Mouse (Mus musculus) frontal cortex, postnatal 25 days (tissue): ENCODE results near the gene 1810013L24Rik.
"Not testable (repeated sequence)": the region's sequence is repeated elsewhere in the genome, so short reads cannot be mapped to it uniquely, and the experiment has no call there.

Source experiments
- DNase-seq, 2 experiments: peaks; one replicate each; pipeline ENCODE4 v3.0.0; 2022; ENCODE audit warnings: low spot score in 2 of 2

1810013L24Rik gene

DNA sequence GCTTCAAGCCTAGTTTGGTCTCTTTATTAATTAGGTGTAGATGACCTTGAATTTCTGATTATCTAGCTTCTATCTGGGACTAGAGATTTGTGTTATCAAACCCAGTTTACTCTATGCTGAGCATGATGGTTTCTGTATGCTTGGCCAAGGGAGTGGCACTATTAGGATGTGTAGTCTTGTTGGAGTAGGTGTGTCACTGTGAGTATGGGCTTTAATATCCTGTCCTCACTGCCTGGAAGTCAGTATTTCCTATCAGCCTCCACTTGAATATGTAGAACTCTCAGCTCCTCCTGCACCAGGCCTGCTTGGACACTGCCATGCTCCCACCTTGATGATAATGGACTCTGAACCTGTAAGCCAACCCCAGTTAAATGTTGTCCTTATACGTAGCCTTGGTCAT, 7.0 kb downstream of the 1810013L24Rik start:
- DNase-seq: no peak

DNA sequence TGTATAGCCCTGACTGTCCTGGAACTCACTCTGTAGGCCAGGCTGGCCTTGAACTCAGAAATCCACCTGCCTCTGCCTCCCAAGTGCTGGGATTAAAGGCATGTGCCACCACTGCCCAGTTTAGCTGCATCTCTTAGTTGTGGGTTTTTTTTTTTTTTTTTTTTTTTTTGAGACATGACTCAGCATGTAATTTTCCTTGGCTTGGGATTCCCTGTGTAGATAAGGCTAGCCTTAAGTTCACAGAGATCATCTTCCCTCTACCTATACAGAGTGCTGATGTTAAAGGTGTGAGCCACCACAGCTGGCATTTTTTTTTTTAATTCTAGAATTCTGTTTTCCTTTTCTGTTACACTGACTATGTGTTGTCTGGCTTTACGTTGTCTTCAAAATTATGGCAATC, 7.7 kb downstream of the 1810013L24Rik start:
- DNase-seq: no peak

DNA sequence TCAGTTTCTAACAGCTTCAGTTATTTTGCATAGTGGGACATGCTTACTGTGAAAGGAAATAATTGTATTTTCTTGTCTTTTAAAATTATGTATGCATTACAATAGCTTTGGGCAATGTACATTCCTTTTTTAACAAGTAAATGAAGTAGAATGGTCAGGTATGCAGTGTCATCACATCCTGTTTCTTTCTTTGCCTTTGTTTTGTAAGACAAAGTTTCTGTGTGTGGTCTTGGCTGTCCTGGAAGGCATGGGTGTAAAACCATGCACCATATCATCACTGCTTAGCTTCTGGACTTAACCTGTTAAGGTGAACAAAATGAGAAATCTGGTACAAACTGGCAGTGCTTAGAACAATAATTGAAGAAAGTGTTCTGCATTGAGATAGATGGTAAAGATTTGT, 9.0 kb downstream of the 1810013L24Rik start:
- no peak for DNase-seq

DNA sequence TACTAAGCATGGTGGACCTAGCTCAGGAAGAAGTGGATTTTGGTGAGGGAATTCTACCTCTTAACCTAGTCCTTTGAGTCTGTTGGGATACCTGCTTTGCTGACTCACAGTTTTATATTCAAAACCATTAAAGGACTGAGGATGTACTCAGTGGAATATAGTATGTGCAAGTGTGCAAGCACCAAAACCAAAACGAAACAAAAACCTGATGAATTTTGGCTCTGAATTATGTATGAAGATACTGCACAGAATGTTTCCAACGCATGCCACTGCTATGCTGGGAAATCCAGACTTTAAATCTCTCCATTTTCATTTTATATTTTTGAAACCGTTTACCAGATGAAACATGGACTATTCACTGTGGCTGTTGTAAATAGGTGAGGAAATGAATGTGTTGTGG, 10.7 kb downstream of the 1810013L24Rik start:
- DNase-seq: no peak

DNA sequence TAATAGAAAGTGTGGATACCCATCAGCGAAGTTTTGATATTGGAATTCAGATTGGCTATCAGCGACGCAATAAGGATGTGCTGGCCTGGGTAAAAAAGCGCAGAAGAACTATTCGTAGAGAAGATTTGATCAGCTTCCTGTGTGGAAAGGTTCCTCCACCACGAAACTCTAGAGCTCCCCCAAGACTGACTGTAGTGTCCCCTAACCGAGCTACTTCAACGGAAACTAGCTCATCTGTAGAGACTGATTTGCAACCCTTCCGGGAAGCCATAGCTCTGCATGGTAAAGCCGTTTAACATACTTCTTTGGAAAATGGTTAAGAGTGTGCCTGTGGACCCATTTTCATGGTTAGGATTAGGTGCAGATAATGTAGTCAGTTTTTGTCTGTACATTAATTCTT, 13.1 kb downstream of the 1810013L24Rik start:
- DNase-seq: no peak

DNA sequence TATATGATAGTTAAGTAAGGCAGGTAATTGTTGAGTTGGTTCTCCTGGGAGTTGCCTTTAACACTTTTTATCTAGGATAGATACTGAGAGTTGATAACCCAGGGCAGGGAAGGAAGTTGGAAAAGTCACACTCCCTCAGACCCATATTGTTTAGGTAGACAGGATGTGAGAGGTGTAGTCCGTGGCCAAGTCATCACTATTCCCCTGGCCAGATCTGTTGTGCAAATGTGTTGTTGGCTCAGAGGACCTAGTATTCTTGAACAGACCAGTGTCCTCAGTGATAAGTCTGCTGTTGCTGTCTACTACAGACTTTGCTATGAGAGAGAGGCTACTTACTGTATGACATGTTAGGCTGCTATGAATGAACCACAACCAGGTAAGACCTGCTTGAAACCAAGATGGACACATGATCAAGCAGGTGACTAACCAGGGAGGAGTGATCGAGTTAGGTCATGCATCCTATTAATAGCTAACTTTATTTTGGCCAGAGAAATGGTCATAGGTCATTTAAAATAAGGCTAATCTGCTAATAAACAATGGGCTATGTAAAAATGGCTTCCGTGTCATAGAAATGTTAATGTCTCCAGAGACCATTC, 13.8 kb downstream of the 1810013L24Rik start:
- no peak for DNase-seq

DNA sequence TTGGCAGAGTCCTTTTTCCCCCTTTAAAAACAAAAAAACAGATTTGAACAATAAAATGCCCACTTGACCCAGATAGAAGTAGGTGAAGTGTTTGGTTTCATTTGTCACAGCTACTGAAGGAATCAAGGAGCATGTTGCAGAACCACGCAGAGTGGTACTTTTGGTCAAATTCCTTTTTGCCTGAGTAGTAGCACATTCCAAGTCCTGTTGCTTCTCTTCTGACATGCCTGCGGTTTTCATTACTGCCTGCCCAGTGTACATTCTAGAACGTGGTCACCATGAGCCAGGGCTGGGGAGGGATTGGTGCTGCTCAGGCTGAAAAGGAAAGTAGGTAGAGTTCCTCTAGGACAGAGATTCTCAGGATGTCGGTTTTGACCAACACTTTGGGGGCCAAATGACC, 16.1 kb downstream of the 1810013L24Rik start:
- no peak for DNase-seq

DNA sequence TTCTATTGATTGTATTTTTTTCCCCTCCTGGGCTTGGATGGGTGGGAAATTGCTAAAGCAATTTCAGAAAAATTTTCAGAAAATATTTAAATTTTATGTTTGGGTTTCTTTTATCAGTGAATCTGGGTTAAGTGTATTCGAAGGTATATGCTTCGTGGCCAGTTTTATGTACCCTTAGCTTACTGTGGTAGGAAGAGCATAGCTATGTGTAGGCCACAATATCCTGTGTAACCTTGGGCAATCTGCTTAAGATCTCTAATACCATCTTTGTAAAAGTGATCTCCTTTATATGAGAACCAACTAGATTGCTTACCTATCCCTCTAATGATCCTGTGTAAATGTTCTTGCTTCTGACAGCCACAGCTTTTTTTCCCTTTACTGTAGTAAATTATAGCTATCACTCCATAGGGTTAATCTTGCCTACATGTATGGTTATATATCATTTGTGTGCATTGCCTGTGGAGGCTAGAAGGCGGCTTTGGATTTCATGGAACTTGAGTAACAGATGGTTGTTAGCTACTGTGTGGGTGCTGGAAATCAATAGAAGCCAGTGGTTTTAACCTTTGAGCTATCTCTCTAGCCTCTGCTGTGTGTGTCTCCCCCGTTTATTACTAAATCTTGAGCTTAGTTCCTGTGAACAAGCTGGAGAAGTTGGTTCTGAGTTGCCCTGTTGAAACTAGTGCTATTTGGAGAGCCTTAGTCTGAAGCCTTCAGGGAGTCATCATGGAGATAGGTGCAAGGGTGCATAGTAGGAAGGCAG, 18.6 kb downstream of the 1810013L24Rik start:
- DNase-seq: no peak

DNA sequence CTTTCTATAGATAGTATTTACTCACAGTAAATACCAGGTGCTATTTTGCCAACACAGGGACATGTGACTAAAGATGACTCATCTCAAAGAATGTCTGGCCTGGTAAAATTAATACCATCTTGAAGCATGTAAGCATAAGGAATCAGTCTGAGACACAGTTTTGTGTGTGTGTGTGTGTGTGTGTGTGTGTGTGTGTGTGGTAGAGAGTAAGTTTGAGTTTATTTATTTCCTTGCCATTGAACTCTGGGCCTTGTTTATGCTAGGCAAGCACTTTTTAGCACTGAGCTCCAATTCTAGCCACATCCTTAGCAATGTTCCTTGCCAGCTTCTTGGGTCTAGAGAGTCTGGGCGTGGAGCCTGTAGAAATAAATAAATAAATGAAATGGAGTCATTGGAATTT, 20.0 kb downstream of the 1810013L24Rik start:
- no peak for DNase-seq

DNA sequence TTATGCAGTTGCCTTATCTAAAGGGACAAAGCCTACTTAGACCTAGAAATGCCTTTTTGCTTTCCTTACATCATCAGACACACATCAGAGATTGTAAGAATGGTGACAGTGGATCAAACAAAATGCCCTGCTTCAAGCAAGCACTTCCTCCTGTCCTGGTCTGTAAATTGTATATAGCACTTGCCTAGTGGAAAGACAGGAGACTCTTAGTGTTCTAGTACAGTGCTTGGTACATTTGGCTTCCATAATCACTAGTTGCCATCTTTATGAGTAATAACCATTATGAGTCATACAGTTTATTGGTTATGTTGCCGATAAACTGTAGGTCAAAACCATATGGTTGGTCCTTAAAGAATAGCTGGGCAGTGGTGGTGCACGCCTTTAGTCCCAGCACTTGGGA, 25.2 kb downstream of the 1810013L24Rik start:
- no peak for DNase-seq

DNA sequence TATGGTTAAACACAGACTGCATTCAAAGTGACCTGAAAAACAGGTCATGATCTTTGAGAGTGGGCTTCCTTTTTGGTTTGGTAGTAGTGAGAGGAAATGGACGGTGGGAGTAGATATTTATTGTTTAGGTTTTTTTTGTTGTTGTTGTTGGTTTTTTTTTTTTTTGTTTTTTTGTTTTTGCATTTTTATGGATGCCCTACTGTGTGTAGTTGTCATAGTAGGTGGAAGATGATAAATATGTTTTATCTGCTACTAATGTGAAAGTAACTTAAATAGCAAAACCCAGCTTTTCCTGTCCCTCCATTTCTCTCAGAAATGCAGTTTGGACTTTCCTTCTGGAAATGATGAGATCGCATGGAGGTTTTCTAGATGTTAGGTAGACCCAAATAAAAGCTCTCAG, 26.9 kb downstream of the 1810013L24Rik start:
- DNase-seq: no peak

DNA sequence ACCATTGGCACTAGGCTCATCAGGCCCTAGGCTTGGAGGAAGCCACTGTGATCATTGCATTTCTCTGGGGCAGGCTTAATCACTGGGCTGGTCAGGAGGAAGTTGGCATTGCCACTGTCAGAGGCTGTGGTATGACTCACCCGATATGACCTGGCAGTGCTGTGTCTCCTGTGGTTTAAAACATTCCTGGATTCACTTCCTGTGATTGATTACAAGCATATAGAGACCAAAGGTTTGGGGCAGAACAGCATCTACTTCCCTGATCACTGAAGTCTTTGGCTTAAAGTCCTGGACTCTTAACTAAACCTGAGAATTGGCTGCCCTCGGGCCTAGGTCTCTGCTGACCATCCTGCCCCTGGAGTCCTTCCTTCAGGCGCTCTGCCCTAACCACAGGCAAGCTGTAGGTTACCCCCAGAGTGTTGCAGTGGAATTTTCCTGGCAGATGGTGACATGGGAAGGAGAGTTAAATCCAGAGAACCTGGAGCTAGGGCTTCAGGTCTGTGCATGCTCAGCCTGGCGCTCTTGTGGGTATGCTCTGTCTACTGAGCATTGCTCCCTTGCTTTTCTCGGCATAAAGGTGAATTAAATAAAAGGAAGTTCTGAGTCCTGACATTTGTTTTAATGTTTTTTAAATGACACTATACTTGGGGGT, 32.6 kb downstream of the 1810013L24Rik start:
- DNase-seq: no peak

DNA sequence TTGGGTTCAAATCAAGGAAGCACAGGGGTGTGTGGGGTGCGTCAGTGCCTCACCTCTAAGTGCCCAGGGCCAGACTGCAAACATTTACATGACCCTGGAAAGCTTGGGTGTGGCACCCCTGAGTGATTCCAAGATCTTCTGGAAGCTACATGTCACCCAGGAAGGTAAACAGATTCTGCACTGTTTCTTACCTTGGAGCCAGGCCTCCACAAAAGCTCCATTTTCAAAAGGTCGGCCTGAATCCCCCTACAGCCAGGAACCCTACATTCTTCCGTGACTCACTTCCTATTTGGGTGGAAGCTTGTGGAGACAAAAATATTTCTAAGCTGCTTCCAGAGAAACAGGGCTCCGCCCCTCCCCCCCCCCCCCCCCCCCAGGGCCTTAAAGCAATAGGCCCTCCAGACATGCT, 34.3 kb downstream of the 1810013L24Rik start:
- DNase-seq: no peak

DNA sequence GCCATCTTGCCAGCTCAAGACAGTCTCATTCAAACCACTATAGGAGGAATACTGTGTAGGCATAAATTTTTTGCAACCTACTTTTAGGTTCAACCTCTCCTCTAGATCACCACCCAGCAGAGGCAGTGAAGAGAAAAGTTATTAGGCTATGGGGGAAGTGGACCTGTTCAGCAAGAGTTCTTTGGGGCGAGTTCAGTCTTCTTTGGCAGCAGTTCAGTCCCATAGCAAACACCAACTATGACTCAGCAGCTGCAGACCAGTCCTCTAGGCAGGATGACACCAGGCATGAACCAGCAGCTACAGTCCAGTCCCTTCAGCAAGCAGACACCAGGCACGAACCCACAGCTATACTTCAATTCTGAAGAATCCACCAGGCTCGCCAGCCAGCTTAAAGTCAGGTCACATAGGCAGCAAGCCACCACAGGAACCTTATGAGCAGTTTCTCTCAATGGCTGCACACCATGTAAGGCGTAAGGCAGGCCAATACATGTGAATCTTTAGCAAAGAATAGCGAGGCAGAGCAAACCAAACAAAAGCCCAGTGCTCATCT, 37.6 kb downstream of the 1810013L24Rik start:
- no peak for DNase-seq

DNA sequence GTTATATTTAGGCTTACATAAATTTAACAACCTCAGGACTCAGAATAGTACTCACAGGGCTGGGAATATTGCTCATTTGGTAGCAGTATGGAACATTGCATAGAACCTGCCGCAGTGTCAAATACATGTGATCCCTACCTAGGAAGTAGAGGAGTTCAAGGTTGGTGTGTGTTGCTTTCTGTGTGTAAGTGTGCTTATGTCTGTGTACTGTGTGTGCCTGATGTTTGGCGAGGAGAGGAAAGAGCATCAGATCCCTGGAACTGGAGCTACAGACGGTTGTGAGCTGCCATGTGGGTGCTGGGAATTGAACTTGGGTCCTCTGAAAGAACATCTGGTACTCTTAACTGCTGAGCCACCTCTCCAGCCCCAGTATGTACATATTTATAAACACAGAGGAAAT, 38.6 kb downstream of the 1810013L24Rik start:
- no peak for DNase-seq

DNA sequence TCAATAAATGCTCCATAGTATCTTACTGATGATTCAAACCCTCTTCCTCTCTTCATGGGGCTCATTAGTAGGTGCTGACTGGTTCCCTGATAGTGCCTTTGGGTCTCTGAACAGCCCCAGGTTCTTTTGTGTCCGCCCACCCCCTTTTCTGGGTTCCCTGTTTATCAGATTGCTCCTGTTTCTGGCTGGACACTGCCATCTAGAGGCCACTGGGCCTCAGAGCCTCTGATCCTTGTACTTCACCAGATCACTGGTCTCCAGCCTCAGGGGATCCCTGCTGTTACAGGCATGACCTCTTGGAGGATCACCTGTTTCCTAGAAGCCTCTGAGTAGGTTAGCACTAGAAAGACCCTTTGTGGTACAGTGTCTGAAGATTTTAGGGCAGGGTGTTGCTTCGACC, 39.8 kb downstream of the 1810013L24Rik start:
- peak; percentile 66 to 69 for DNase-seq

DNA sequence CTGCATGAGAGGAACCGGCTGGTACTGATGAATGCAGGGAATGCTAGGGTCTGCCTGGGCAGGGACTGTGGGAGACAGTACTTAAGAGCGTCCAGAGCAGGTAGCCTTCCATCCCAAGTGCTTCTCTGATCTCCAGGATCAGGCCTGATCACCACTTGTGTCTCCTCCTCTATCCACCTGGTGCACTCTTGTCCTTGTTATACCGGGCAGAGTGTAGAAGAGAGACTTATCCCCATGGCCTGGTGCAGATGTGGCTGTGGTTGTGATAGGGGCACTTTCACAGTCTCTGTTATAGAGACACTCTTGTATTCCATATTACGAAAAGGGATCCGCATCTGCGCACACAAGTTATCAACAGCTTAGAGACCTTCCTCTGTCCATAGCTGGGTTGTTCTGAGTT, 41.5 kb downstream of the 1810013L24Rik start:
- no peak for DNase-seq

DNA sequence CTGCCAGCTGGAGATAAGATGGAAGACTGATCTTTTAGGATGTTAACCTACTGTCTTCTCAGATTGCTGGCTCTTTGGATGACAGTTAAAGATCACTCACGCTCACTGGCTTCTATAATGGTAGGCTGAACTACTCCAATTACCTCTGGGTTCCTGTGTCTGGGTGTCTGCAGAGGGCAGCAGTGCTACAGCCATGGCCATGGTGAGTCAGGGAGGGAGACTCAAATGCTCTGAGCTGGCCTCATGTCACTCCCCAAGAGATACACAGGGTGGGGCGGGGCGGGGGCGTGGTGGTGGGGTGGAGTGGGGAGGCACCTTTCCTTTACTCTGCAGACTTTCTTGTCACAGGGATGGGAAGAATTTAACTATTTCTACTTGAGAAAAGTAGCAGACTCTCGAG, 42.1 kb downstream of the 1810013L24Rik start:
- DNase-seq: no peak

DNA sequence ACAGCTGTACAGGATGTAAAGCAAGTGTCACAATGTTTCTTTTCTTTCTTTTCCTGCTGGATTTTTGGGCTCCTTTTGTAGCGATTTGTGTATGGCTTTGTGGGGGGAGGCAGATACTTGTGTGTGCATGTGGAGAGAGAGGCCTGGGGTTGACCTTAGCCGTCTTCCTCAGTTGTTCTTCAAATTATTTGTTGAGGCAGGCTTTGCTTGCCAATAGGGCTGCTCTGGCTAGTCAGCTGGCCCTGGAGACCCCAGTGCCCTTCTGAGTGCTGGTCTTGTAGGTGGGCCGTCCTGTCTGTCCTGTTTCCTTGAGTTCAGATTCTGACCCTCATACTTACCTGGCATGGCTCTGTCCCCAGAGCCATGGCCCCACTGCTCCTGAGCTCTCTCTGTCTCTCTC, 42.6 kb downstream of the 1810013L24Rik start:
- DNase-seq: no peak

DNA sequence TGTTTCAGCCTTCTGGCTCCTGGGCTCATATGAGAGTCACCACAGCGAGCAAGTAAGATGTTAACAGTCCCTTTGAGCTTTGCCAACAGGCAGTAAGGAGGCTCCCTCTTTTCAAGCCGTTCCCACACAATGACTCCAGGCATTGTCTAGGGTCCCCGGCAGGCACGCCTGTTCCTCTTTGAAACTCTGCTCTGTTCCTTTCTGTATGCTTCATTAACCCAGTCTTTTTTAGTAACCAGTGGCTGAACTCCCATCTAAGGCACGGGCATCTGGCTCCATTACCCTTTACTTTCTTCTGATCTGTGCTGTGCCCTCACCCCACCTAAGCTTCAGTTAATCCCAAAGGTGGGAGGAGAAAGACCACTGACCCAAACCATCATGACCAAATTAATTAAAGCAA, 50.2 kb downstream of the 1810013L24Rik start:
- DNase-seq: no peak

DNA sequence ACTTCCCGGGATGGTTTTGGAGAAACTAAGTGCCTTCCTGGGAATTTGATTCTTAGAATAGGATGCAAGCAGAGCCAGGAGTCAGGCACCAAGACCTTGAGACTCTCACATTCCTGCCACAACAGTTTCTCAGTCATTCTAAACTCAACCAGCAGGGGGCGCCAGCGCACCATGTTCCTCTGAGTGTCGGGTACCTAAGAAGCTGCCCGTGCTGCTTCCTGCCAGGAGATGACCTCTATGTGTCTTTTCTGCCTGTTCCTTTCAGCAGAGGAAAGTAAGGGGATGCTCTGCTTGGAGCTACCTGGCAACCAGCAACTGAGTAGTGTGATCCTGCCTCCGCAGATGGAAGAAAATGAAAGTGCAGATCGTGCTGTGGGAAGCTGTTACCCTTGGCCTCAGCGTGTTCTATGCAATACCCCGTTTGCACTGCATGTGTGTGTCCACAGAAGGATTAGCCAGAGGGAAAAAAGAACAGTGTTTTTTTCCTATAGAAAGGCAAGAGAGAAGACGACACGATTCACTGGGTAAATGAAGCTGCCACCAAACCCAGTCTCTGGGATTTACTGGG, 53.9 kb downstream of the 1810013L24Rik start:
- DNase-seq: peak; percentile 96 to 99

DNA sequence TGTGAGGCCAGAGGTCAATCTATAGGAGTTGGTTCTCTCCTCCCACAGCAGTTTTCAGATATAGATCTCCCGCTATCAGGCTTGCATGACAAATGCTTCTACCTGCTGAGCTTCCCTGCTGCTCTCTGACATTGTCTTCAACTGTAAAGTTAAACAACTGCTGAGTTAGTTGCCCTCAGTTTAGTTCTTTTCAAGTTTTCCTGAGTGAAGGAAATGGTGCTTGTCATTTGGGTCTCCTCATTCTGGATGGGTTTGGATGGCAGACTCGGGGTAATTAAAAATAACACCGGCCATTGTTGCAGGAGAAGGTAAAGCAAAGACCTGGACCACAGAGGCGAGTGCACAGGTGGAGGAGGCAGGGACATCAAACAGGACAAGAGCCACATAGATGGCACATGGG, 64.3 kb downstream of the 1810013L24Rik start:
- DNase-seq: not testable (repeated sequence)

DNA sequence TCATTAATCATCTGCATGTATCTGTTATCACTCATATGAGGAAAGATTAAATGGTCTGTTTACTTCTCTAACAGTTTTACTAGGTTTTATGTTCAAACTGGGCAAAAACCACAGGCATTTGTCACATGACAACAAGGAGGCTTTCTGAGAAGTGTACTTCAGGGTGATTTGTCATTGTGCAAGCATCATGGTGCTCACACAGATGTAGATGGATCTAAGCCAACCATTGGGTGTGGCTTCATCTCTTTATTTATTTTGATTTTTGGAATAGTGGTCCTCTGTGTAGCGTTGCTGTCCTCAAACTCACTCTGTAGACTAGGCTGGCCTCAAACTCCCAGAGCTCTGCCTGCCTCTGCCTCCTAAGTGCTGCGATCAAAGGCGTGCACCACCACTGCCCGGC, 65.4 kb downstream of the 1810013L24Rik start:
- no peak for DNase-seq
